Mouse (Mus musculus) liver, postnatal 0 days (tissue): Measurements from ENCODE around the gene Cmklr1.

ENCODE experiments used
- CTCF ChIP-seq: sonication (generic); IDR thresholded peaks from 2 replicates; pipeline ENCODE4 v1.5.1; 2016; ENCODE audit warnings: antibody characterized with exemption, low read depth
- EP300 ChIP-seq: IDR thresholded peaks from 2 replicates; pipeline ENCODE4 v1.6.1; 2016; ENCODE audit warnings: antibody characterized with exemption, low read depth, mild to moderate bottlenecking

GRCm38 (mm10) chr5:113626352-113626751, 23.9 kb downstream of the Cmklr1 start:
- TF ChIP-seq EP300 (no peak), CTCF (no peak)
